Mouse (Mus musculus): ENCODE data around the gene Gnb1l.

DNA sequence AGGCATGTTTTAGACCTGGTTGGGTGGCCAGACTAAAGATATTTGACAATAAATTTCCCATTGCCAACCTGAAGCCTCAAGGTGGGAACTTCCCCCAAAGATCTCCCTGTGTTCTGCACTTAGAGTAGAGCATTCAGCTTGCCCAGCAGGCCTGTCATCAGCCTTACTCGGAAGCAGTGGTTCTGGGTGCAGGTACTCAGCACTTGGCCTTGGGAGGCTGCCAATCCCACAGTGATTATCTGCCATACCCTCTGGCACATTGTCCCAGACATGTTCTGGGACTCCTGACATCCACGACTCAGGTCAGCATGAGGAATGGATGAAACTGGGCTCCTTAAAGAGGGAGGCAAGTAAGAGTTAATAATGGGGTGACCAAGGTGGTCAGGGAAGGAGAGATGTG lies 66.0 kb downstream of the Gnb1l start:
- TF ChIP-seq CTCF (IDR thresholded peaks at IDR 0.05; ENCODE audit: low read depth): no peak
- TF ChIP-seq EP300 (IDR thresholded peaks at IDR 0.05; ENCODE audit: low read depth): no peak

Data from heart, postnatal 0 days (tissue).